Mouse (Mus musculus): ENCODE results near the gene Mrnip. TPM values are rescaled to one million over a fixed set of nuclear protein-coding genes. Genes with fewer than 3 reads are reported as not detected.
A peak's percentile ranks its signal among the peaks of the same experiment; 100 is the strongest.

Mrnip gene
- polyA plus RNA-seq, 1 experiment from 2014 or later, result 18.6 TPM

DNA sequence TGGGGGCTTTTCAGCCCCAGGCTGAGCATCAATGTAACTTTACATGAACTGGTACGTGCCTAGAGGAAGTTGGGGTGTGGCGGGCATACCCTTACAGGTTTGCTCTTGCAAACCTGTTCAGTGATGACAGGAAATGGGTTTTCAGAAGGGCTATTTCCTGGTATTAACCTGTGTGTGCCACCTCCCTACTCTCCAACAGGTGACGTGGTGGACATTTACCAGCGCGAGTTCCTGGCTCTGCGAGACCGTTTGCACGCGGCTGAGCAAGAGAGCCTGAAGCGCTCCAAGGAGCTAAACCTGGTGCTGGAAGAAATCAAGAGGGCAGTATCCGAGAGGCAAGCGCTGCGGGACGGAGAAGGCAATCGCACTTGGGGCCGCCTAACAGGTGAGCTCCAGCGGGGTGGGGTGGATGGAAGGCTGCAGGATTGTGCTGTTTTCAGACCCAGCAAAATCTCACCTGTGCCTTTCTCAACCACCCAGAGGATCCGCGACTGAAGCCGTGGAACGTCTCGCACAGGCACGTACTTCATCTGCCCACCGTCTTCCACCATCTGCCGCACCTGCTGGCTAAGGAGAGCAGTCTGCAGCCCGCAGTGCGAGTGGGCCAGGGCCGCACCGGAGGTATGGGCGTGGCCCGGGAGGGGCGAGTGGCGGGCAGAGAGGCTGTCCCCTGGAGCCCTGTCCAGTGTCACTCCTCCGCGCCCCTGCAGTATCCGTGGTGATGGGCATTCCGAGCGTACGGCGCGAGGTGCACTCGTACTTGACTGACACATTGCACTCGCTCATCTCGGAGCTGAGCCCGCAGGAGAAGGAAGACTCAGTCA, 56.4 kb downstream of the Mrnip start:
- no peak for ATAC-seq (ENCODE audit: insufficient number of reproducible peaks, insufficient read depth, low FRiP score, low TSS enrichment)
- WGBS, result 28% methylated on average over 45 of the region's 45 CpGs
- Histone ChIP-seq H3K4me1 (peaks cover 31% of the 10 kb centered on the region), H3K9ac (no peak overlapping the region), H3K27me3 (peaks cover 6% of the 10 kb centered on the region; the same call in 1 of the 2 replicates), H3K4me3 (peak overlapping the region; percentile 23), H3K4me2 (replicated peaks) (peak overlapping the region; percentile 48), H3K36me3 (peaks cover 36% of the 10 kb centered on the region), H3K9me3 (no peaks in the 10 kb centered on the region), H3K27ac (no peak overlapping the region)

GRCm38 (mm10) chr11:50231411-50231810, 57.2 kb downstream of the Mrnip start:
- Histone ChIP-seq H3K36me3 (peaks cover 36% of the 10 kb centered on the region), H3K9me3 (no peaks in the 10 kb centered on the region), H3K4me2 (replicated peaks) (peak overlapping the region; percentile 48; the same call in 1 of the 2 replicates), H3K27ac (no peak overlapping the region), H3K27me3 (peaks cover 6% of the 10 kb centered on the region; the same call in 1 of the 2 replicates), H3K4me3 (no peak overlapping the region), H3K4me1 (peaks cover 31% of the 10 kb centered on the region), H3K9ac (no peak overlapping the region)
- ATAC-seq (ENCODE audit: insufficient number of reproducible peaks, insufficient read depth, low FRiP score, low TSS enrichment), result no peak
- WGBS, result 20% methylated on average over 8 of the region's 8 CpGs

- Histone ChIP-seq H3K9me3 (no peaks in the 10 kb centered on the region), H3K27me3 (peaks cover 22% of the 10 kb centered on the region), H3K9ac (no peak overlapping the region), H3K4me2 (replicated peaks) (no peak overlapping the region), H3K27ac (no peak overlapping the region), H3K4me1 (peaks cover 29% of the 10 kb centered on the region), H3K4me3 (no peak overlapping the region), H3K36me3 (peaks cover 36% of the 10 kb centered on the region)
- WGBS, result 94% methylated on average over 13 of the region's 13 CpGs
- no peak for ATAC-seq (ENCODE audit: insufficient number of reproducible peaks, insufficient read depth, low FRiP score, low TSS enrichment)
Measured at GRCm38 (mm10) chr11:50233022-50233421, 58.8 kb downstream of the Mrnip start.

DNA sequence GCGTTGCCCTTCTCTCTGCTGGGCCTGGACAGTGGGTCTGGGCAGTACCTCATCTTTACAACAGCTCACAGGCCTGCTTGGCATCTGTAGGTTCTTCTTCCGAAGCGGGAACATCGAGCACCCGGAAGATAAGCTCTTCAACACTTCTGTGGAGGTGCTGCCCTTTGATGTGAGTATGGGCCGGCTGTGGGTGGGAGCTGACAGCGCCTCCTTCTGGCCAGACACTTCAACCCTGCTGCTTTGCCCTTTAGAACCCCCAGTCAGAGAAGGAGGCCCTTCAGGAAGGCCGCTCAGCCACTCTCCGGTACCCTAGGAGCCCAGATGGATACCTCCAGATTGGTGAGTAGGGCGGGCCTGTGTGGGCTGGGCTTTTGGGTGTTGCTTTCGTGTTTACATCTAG, 59.7 kb downstream of the Mrnip start:
- Histone ChIP-seq H3K27ac (no peak overlapping the region), H3K27me3 (peaks cover 31% of the 10 kb centered on the region), H3K36me3 (peaks cover 36% of the 10 kb centered on the region), H3K4me2 (replicated peaks) (no peak overlapping the region), H3K9ac (no peak overlapping the region), H3K4me1 (peaks cover 20% of the 10 kb centered on the region), H3K9me3 (no peaks in the 10 kb centered on the region), H3K4me3 (no peak overlapping the region)
- WGBS, result 81% methylated on average over 11 of the region's 11 CpGs
- ATAC-seq (ENCODE audit: insufficient number of reproducible peaks, insufficient read depth, low FRiP score, low TSS enrichment), result no peak

- Histone ChIP-seq H3K4me2 (replicated peaks) (no peak overlapping the region), H3K36me3 (peaks cover 36% of the 10 kb centered on the region), H3K4me1 (peaks cover 18% of the 10 kb centered on the region), H3K27me3 (peaks cover 33% of the 10 kb centered on the region), H3K4me3 (no peak overlapping the region), H3K9ac (no peak overlapping the region), H3K9me3 (no peaks in the 10 kb centered on the region), H3K27ac (no peak overlapping the region)
- ATAC-seq (ENCODE audit: insufficient number of reproducible peaks, insufficient read depth, low FRiP score, low TSS enrichment), result no peak
- 93% methylated on average over 24 of the region's 25 CpGs for WGBS
Measured at GRCm38 (mm10) chr11:50234606-50235005, 60.4 kb downstream of the Mrnip start.

DNA sequence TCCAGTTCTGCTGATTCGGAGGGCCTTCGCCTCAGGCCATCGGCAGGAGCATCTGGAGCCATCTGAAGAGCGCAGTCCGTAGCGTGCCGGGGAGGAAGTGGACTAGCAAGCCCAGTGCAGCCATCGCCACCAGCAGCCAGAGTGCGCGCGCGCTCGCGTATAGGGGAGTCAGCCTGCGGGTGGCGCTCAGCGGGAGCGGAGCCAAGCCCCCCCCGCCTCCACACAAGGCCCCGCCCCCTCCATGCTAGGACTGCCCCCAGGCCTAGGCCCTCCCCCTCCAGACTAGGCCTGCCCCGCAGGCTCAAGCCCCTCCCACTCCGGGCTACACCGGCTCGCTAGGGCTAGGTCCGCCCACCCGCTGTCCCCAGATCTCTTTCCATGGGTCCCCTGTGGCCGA, 62.3 kb downstream of the Mrnip start:
- Histone ChIP-seq H3K27ac (no peak overlapping the region), H3K9ac (peak overlapping the region; percentile 52; the same call in 1 of the 2 replicates), H3K36me3 (peaks cover 36% of the 10 kb centered on the region), H3K4me1 (0 out of 2 replicates have a peak, but pooled peaks cover 12% of the 10 kb centered on the region), H3K9me3 (no peaks in the 10 kb centered on the region), H3K4me3 (peak overlapping the region; percentile 64), H3K27me3 (peaks cover 27% of the 10 kb centered on the region), H3K4me2 (replicated peaks) (peak overlapping the region; percentile 93)
- WGBS, result 0% methylated on average over 24 of the region's 27 CpGs
- peak; percentile 74 for ATAC-seq (ENCODE audit: insufficient number of reproducible peaks, insufficient read depth, low FRiP score, low TSS enrichment)

- Histone ChIP-seq H3K9me3 (no peaks in the 10 kb centered on the region), H3K4me2 (replicated peaks) (peak overlapping the region; percentile 93), H3K27ac (no peak overlapping the region), H3K4me1 (0 out of 2 replicates have a peak, but pooled peaks cover 12% of the 10 kb centered on the region), H3K4me3 (peak overlapping the region; percentile 64), H3K27me3 (peaks cover 27% of the 10 kb centered on the region), H3K36me3 (peaks cover 33% of the 10 kb centered on the region), H3K9ac (peak overlapping the region; percentile 52; the same call in 1 of the 2 replicates)
- peak; percentile 6; the same call in 1 of the 2 replicates for ATAC-seq (ENCODE audit: insufficient number of reproducible peaks, insufficient read depth, low FRiP score, low TSS enrichment)
- 1% methylated on average over 66 of the region's 66 CpGs for WGBS
Measured at GRCm38 (mm10) chr11:50236937-50237835, 62.9 kb downstream of the Mrnip start.

GRCm38 (mm10) chr11:50238324-50238723, 64.1 kb downstream of the Mrnip start, which contains the start of gene Ltc4s:
Gene Ltc4s (minus strand): TSS chr11:50238616.
- WGBS, result 38% methylated on average over 10 of the region's 10 CpGs
- no peaks in the 10 kb centered on the region for H3K9me3 ChIP-seq
- no peak for ATAC-seq (ENCODE audit: insufficient number of reproducible peaks, insufficient read depth, low FRiP score, low TSS enrichment)
- 0 out of 2 replicates have a peak, but pooled peaks cover 12% of the 10 kb centered on the region for H3K4me1 ChIP-seq
- H3K4me3 ChIP-seq, result peak within 1 kb of the TSS; percentile 64
- no peak within 1 kb of the TSS for H3K27ac ChIP-seq
- H3K27me3 ChIP-seq, result peaks cover 27% of the 10 kb centered on the region
- peaks cover 21% of the 10 kb centered on the region for H3K36me3 ChIP-seq
- no peak within 1 kb of the TSS for H3K9ac ChIP-seq
- H3K4me2 ChIP-seq (replicated peaks), result peak within 1 kb of the TSS; percentile 93

GRCm38 (mm10) chr11:50238821-50239791, 64.9 kb downstream of the Mrnip start:
- no peak for ATAC-seq (ENCODE audit: insufficient number of reproducible peaks, insufficient read depth, low FRiP score, low TSS enrichment)
- H3K4me1 ChIP-seq, result 0 out of 2 replicates have a peak, but pooled peaks cover 12% of the 10 kb centered on the region
- 86% methylated on average over 9 of the region's 9 CpGs for WGBS
- no peak overlapping the region for H3K27ac ChIP-seq
- no peak overlapping the region for H3K9ac ChIP-seq
- no peak overlapping the region for H3K4me2 ChIP-seq (replicated peaks)
- peaks cover 27% of the 10 kb centered on the region for H3K27me3 ChIP-seq
- H3K4me3 ChIP-seq, result no peak overlapping the region
- no peaks in the 10 kb centered on the region for H3K9me3 ChIP-seq
- H3K36me3 ChIP-seq, result peaks cover 13% of the 10 kb centered on the region

DNA sequence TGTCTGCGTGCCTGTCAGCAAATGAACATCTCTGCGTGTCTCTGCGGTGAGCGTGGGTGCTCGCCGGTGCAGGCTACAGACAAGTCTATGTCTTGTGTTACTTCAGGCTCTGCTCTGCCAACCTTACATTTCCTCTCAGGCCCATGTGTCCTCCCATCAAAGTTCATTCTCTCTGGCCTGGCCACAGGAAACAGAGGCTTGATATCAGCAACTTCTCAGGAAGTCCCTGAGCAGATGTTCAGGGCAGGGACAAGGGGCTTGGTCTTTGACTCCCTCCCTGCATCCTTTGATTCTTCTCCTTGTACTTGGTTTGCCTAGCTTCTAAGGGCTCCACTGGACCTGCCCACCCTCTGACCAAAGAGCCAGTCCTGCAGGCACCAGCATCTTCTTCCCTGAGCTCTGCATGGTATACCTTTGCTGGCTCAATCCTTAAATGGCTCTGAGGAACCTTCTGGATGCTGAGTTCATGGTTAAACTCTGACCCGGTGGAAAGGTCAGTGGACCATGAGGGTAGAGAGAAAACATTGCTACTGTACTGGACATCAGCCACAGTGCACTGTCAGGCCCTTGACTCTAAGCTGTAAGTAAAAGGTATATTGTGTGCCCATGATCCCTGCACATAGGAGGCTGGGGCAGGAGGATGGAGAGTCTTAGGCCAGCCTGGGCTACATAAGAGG, 66.1 kb downstream of the Mrnip start:
- no peak overlapping the region for H3K27ac ChIP-seq
- ATAC-seq (ENCODE audit: insufficient number of reproducible peaks, insufficient read depth, low FRiP score, low TSS enrichment), result no peak
- no peaks in the 10 kb centered on the region for H3K9me3 ChIP-seq
- H3K4me2 ChIP-seq (replicated peaks), result no peak overlapping the region
- H3K27me3 ChIP-seq, result peaks cover 27% of the 10 kb centered on the region
- H3K4me1 ChIP-seq, result 0 out of 2 replicates have a peak, but pooled peaks cover 12% of the 10 kb centered on the region
- no peak overlapping the region for H3K9ac ChIP-seq
- 0 out of 2 replicates have a peak, but pooled peaks cover under 1% of the 10 kb centered on the region for H3K36me3 ChIP-seq
- no peak overlapping the region for H3K4me3 ChIP-seq
- 83% methylated on average over 7 of the region's 7 CpGs for WGBS
